Mouse (Mus musculus) left cerebral cortex, adult 8-10 months (tissue): ENCODE measurements around the gene Rad51b. TPM values are rescaled to one million over a fixed set of nuclear protein-coding genes. Genes with fewer than 3 reads are reported as not detected.

Experiments used
- DNase-seq, 2 experiments: peaks; one replicate each; pipeline ENCODE4 v3.0.0; 2022; ENCODE audit warnings: low spot score in 2 of 2
- total RNA-seq, 4 experiments: library from RNA; stranded (reverse); gene quantifications; 2 replicates each; pipeline ENCODE4 v1.2.4; 2022

Gene Rad51b
- total RNA-seq, 4 experiments from 2014 or later, result 0.39 TPM; not detected in 3

DNA sequence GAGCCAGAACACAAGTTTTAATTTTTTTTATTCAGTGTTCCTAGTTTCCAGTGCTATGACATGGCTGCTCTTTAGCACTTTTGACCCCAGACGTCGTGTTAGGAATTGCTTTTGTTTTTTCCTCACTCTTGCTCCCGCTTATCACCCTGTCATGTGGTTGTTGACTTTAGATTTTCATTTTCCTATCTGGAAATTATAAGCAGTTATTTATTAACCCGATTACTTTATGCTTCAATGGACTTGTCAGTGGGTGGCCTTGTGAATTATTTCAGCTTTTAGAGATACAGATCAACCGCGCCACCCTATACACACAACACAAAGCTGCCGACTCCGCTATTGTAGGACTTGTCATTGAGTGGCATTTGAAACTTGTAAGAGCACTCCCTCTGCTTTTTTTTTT is 228.8 kb downstream of the Rad51b start:
- no peak for DNase-seq

DNA sequence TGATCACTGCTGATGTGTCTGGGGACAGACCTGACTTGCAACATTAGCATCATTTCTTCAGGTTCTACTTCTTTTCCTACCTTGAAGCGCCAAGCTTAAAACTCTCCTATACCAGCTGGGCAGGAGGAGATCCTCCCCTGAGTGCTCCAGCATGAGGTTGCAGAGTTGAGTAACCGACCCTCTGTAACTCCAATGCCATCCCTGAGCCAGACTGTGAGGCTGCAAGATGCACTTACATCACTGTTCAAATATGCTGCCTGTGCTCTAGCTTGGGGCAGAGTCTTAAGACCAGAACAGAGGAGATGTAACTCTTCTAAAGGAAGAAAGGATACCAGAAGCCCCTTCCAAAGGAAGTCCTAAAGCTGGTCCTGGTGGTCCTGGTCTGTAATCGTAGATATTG is 230.1 kb downstream of the Rad51b start:
- no peak for DNase-seq

DNA sequence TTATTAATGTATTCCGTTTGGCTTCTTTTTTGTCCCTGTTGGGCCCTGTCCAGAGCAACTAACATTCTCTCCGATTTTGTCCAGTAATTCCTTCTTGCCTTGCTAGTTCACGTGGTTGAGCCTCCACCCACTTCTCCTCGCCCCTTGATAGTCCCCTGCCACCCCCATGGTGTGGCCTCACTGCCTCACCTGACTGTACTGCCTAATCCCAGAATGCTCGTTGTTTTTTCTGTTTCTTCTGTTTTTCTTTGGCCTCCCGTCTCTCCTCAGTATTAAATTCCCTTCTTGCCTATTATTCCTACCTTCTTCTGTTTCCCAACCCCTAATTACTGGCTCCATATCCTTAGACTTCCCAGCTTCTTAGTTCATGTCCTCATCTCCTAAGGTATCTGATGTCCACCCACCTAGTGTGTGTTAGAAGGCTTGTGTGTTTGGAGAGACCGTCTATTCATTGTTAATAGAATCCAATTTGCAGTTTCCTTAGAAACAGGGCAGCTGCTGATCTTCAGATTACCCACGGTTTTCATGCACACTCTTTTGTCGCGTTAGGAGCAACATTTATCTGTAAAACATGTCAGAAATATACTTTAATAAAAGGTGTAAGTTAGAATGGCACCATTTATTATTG is 233.3 kb downstream of the Rad51b start:
- no peak for DNase-seq

DNA sequence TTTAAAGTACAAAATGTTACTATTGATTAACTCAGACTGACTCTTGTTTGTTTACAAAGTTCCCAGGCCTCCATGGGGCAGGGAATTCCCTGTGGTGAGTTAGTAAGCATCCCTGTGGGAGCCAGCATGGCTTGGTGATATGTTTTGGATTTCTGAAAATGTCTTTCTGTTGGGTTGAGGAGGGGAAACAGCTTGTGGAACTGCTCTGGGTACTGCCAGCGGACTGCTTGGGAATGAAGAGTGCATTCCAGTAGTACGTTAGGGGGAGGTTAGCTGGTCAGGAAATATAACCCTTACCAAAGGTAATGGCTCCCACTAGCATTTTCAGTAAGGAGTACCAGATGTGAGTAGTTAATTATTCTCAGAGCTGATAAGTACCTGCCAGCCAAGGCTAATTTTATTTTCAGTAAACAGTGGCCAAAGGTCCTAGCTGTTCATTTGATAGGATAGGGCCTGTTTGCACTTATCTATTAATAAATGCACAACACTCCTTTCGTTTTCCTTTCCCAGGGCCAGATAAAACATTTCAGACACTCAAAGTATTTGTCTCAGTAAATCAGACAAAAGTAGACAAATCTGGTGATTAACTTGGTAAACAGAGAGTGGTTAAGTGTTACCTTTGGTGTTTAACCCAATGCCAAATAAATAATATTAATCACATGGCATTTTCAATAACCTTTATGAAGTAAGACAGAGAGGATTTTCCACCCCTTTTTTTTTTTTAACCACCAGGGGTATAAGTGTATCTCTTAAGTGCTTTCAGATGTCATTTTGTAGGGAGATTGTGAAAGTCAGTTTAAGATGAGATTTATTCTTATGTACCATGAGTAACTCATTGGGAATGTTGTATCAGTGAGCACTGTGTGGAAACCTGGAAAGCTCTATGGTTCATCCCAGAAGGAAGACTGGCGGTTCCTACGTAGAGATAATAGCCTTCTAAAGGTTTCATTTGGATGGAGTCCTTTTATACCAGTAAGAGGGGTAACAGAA is 235.0 kb downstream of the Rad51b start:
- DNase-seq, result no peak

DNA sequence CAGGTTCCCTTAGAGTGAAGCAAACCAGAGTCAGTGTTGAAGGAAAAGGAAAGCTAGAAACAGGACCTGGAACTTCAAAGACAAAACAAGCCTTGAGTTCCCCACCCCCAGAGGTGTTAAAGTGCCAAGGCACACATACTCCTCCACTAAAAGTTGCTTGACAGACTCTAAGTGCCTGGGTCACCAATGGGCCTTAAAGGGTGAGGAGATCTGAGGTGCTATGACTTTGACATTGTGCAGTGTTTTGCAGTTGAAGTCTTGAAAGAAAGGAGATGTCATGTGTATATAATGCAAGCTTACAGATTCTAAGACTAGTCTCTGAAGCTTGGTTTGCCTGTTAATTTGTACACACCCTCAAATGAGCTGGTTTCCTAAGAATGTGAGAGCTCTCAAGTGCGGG is 237.7 kb downstream of the Rad51b start:
- DNase-seq, result no peak

DNA sequence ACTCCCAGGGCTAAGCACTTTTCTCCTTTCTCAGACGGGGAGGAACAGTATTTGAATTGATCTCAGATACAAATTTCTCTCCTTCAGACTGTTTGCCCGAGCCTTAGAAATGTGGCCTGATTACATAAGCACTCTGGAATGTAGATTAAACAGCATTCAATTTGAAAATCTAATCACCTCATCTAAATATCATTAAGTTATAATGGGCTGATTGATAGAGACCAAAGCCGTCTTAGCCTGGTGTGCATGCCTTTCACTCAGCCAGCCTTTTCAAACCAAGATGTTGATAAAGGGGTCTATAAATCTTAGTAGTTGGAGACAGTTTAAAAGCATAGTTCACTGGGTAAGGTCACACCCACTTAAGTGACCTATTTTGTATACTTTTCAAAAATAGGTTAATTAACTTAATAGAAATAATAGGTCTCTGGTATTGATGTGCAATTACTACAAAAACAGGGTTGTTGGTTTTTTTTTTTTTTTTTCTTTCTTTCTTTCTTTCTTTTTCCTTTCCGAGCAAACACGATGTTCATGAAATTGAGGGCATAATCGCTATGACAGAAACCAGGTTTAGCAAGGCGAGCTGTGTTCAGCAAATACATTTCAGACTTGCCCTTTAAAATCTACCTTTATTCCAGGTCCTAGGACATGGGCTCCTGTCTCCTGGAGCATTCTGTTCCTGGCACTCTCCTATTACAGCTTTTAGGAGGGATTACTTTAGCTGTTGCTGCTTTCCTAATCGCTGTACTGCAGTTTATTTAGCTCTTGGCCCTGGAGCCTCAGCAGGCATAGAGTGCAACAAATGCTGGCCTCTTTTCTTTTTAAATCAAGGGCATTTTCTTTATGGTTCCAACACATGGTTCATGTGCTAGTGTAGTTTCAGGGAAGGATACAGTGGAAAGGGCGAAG is 238.7 kb downstream of the Rad51b start:
- no peak for DNase-seq

DNA sequence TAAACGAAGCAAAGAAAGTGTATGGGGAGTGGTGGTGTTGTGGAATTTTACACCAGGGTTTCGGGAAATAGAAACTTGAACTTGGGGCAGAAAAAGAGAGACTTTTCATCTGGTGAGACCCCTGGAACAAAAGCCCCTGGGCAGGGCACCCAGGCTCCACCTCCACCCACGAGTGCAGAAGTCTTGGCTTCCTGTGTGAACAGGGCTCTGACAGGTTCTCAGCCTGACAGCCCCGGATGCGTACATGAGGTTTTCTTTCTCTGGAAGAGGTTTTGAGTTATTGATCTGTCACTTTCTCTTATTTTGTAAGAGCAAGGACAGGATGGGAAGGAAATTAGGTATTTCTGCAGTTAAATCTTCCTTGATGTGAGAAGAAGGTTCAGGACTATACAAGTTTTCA is 243.1 kb downstream of the Rad51b start:
- no peak for DNase-seq

DNA sequence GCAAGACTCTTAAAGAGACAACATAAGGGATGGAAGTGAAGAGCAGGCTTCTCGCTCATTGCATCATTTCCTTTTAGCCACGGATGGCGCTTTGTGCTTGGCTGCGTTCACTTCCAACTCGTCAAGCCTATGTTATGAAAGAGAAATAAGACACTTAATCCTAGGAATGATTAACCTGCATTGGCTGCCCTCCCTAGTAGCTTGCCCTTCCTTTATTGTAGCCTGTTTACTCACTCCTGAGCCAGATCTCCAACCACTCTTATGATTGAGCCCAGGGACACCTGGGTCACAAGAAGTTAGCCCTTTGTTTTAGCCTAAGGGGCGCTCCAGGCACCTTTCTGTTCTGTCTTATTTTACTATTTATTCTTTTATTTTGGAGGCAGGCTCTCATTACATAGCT is 244.5 kb downstream of the Rad51b start:
- no peak for DNase-seq

DNA sequence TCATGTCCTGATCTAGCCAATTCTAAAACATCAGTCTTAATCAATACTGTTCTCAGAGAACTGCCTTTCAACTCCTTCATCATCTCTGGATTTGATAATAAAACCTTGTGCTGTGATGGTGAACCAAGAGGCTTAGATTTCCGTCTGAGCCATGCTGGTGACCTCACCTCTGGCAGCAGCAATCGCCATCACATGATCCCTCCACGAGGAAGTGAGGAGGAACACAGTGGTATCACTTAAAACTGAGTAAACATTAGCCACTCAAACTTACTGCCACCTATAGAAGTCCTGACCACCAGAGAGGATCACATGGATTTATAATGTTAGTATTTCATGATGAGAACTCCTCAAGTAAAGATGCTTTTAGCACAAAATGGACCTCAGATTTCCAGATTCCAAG is 248.0 kb downstream of the Rad51b start:
- no peak for DNase-seq

DNA sequence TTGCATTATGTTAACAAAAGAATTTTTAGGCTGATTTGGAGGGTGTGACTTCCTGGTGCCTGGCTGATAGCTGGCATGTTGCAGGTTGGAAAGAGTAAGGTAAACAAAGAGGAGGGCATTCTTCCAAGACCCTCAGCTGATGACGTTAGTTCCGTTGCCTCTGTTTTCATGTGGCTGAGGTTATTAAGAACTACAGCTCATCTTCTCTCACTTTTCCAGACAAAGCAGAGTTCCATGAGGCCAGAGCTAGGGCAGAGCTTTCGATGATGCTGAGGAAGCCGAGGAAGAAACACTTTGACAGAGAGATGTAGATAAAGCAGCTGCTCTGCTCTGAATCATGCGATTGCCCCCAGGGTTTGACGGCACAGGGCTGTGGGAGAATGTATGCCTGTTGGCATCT is 250.5 kb downstream of the Rad51b start:
- no peak for DNase-seq

DNA sequence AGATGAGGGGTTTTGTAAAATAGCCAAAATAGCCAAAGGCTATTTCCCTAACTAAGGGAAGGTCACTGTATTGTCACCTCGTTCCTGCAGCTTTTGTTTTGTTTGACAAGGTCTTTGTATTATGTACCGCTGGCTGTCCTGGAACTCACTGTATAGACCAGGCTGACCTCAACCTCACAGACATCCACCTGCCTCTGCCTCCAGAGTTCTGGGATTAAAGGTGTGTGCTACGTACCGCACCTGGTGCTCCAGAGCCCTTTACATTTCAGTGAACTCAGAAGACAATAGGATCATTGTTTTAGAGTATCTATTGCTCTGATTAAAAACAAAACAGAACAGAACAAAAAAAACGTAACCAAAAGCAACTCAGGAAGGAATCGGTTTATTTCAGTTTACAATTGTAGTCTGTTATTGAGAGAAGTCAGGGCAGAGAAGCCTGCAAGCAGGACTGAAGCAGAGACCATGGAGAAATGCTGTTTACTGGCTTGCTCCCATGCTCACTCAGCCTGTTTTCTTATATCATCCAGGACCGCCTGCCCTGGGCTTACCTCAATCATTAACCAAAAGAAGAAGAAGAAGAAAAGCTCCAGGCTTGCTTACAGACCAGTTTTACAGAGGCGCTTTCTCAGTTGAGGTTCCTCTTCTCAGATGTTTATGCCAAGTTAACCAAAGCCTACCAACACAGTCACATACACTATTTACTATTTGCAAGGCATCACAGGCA is 251.7 kb downstream of the Rad51b start:
- no peak for DNase-seq

DNA sequence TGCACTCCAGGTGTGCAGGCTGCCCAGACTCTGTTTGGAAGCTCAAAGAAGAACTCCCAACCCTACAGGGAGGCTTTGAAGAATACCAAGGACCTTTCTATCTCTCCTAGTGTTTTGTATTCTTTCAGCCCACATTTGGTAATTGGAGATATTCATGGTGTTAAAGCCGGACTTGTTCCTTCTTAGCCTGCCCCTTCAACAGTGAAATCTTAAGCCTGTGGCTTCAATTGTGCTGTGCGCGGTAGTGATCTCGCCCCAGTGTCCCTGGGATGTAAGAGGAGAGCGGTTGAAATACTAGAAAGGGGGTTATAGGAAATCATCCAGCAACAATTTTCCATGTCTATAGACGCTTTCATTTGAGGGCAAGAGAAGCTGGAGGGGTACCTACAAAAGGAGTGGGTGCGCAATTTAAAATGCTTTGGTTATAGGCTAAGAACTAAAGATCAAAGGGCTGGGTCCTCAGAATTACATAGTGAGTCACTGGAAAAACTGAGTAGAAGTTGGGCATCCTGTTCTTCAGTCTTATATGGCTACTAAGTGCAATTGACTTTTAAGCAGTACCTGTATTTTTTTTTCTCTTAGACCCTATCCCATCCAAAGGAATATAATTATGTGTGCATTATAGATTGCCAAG is 253.1 kb downstream of the Rad51b start:
- DNase-seq, result no peak

DNA sequence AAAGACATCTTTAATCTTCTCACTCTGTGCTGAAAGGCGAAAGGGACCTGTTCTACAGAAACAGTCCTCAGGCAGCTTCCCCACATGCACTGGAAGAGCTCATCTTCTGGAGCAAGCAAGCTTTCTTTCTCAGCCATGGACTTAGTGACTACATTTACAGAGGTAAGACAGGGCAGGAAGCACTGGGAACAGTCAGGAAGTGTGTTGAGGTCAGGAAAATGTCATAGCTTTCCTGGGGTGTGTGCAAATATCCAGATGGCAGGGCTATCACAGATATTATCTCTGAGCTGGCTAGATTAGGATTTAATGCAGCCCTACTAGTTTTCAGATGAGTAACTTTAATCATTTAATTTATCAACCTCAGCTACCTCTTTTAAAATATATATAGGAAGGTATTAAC is 254.2 kb downstream of the Rad51b start:
- no peak for DNase-seq

DNA sequence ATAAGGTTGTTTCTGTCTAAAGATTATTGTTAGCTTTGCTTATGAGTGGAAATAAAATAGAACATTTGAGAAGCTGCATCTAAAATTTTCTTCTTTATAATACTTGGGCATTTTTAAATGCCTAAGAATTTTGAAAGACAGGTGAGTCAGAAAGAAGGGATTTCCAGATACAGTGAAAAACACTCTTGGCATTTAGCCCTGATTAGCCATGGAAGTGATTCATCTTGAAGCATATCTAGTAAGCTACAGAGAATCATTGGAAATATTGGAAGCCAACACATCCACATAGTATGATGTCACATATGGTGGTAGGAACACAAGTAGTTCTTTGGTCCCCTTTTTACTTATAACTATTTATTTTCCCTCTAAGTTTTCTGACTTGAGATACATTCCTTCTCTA is 256.0 kb downstream of the Rad51b start:
- no peak for DNase-seq

DNA sequence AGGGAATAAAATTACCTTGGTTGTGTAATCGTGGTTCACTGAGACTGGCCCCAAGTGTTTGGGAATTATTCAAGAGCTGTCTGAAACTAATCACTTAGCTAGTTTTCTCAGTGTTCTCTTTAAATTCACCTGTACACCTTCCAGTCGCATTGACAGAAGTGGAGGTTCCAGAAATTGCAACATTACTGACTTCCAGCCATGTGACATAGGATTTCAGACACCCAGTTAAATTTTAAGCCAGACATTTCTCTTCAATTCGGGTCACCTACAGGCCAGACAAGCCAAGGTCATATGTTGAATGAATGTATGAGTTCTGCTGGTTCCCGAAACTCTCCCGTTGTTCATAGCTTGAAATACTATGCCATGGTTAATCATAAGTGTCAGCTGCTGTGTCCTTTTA is 260.8 kb downstream of the Rad51b start:
- DNase-seq, result no peak

DNA sequence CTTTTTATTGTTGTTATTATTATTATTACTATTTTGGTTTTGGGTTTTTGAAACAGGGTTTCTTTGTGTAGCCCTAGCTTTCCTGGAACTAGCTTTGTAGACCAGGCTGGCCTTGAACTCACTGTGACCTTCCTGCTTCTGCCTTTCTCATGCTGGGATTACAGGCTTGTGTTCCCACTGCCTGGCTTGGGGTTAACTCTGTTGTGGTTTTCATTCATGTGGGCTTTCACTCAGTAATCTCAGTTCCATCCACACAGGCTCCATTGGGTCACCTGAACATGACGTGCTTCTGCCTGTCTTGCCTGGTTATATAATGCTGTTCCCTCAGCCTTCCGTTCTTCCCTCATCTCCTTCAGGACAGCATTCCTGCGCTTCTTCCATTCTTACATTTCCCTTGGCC is 261.6 kb downstream of the Rad51b start:
- DNase-seq, result no peak

DNA sequence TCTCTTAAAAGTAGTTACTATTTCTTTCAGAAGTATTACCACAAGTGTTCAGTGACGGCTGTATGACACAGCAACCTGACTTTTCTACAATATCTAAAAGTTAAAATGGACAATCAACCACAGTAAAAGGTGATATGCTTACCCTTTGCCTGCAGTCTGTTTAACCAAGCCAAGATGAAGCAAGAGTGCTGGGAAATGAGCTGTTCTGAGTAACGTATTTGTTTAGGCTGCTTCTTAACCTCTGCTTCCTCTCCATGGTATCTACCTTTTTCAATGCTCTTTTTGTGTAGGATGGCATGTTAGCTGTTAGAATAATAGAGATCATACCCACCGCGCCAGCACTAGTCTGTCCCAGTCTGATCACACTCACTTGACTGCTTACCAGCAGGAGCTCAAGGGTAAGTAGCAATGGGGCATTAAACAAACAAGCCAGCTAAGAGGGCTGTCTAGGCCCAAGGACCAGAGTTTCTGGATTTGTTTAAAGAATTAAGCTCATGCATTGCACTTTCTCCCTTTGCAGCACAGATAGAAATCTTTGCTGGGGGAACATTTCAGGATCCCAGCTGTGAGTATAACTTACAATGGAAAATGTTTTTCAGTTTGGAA is 262.4 kb downstream of the Rad51b start:
- no peak for DNase-seq

DNA sequence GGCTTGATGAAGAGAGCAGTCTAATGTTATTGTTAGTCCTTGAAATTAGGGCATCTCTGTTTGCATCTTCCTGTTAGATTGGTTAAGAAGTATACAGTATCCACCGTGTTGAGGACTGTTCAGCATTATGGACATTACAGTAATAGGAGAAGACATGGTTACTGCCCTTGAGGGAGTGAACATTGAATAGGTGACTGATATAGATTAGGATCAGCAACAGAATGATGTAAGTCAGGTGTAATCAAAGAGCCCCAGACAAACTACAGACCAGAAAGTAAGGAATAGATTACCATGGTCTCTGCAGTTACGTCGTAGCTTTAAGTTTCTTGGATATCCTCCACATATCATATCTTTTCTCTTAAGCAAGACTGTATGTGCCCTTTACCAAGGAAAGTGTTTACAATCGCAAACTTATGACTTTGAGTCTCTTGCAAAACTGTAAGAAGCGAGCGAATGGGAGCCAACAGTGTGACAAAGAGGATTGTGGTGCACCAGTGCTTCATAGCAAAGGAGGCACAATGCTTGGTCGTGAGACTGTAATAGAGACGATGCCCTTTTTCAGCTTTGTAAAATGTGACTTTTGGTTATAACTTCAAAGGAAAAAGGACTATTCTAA is 263.1 kb downstream of the Rad51b start:
- no peak for DNase-seq

DNA sequence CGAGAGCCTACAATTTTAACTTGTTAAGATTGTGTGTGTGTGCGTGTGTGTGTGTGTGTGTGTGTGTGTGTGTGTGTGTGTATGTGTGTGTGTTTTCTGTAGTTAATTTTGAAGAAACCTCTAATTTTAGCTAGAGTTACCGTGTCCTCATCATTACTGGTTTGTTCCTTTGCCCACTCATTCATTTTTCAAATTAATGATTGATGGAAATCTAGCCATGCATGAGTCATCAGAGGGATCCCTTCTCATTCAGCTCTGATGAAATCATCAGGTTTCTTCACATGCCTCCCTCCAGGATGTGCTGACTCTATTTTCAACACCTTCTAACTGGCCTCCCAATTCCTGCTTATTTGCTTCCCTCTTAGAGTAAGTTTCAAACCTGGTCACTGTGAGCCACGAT is 263.8 kb downstream of the Rad51b start:
- no peak for DNase-seq
